Mouse (Mus musculus): Measurements from ENCODE around the gene Fam20c.

Fam20c gene

GRCm38 (mm10) chr5:138754303-138755120 is at the start of gene Fam20c:
Gene Fam20c (plus strand): TSS chr5:138754514.
- in situ Hi-C loops (cut with MboI, MseI) = loop anchor here (5.0 kb wide), 1 partner anchor 68 kb away; the partner anchor contains the start of gene Gm5294

GRCm38 (mm10) chr5:138707367-138707766 is 46.9 kb upstream of the Fam20c start:
- in situ Hi-C loops (cut with MboI, MseI) = loop anchor here (10.0 to 25.0 kb wide), 3 partner anchors 73 to 670 kb away; no protein-coding TSS in a partner anchor

GRCm38 (mm10) chr5:138708591-138708990 is 45.7 kb upstream of the Fam20c start:
- in situ Hi-C loops (cut with MboI, MseI) = loop anchor here (10.0 to 25.0 kb wide), 3 partner anchors 74 to 671 kb away; no protein-coding TSS in a partner anchor

GRCm38 (mm10) chr5:138715561-138716095 is 38.7 kb upstream of the Fam20c start:
- in situ Hi-C loops (cut with MboI, MseI) = loop anchor here (25.0 kb wide), 1 partner anchor 678 kb away; no protein-coding TSS in a partner anchor

GRCm38 (mm10) chr5:138720329-138721190 is 33.8 kb upstream of the Fam20c start:
- in situ Hi-C loops (cut with MboI, MseI) = loop anchor here (25.0 kb wide), 1 partner anchor 683 kb away; no protein-coding TSS in a partner anchor

GRCm38 (mm10) chr5:138724417-138724816 is 29.9 kb upstream of the Fam20c start:
- in situ Hi-C loops (cut with MboI, MseI) = loop anchor here (25.0 kb wide), 1 partner anchor 687 kb away; no protein-coding TSS in a partner anchor

GRCm38 (mm10) chr5:138725151-138725550 is 29.2 kb upstream of the Fam20c start:
- in situ Hi-C loops (cut with MboI, MseI) = no loop called here

- in situ Hi-C loops (cut with MboI, MseI) = no loop called here
Measured at GRCm38 (mm10) chr5:138730863-138731262, 23.5 kb upstream of the Fam20c start.

GRCm38 (mm10) chr5:138733317-138733899 is 20.9 kb upstream of the Fam20c start:
- in situ Hi-C loops (cut with MboI, MseI) = no loop called here

GRCm38 (mm10) chr5:138734018-138734417 is 20.3 kb upstream of the Fam20c start:
- in situ Hi-C loops (cut with MboI, MseI) = no loop called here

- in situ Hi-C loops (cut with MboI, MseI) = no loop called here
Measured at GRCm38 (mm10) chr5:138735201-138735757, 19.0 kb upstream of the Fam20c start.

GRCm38 (mm10) chr5:138740150-138740549 is 14.2 kb upstream of the Fam20c start:
- in situ Hi-C loops (cut with MboI, MseI) = no loop called here

GRCm38 (mm10) chr5:138741516-138741915 is 12.8 kb upstream of the Fam20c start:
- in situ Hi-C loops (cut with MboI, MseI) = no loop called here

GRCm38 (mm10) chr5:138742281-138742680 is 12.0 kb upstream of the Fam20c start:
- in situ Hi-C loops (cut with MboI, MseI) = no loop called here

GRCm38 (mm10) chr5:138743631-138744030 is 10.7 kb upstream of the Fam20c start:
- in situ Hi-C loops (cut with MboI, MseI) = no loop called here

- in situ Hi-C loops (cut with MboI, MseI) = no loop called here
Measured at GRCm38 (mm10) chr5:138745378-138746099, 8.8 kb upstream of the Fam20c start.

GRCm38 (mm10) chr5:138753269-138753668 is 1.0 kb upstream of the Fam20c start:
- in situ Hi-C loops (cut with MboI, MseI) = loop anchor here (5.0 kb wide), 1 partner anchor 69 kb away; the partner anchor contains the start of gene Gm5294

- in situ Hi-C loops (cut with MboI, MseI) = loop anchor here (5.0 kb wide), 1 partner anchor 68 kb away; the partner anchor contains the start of gene Gm5294
Measured at GRCm38 (mm10) chr5:138753946-138754302, 390 bp upstream of the Fam20c start.

- in situ Hi-C loops (cut with MboI, MseI) = no loop called here
Measured at GRCm38 (mm10) chr5:138755121-138755452, 773 bp downstream of the Fam20c start.
